Mouse (Mus musculus): ENCODE data around the gene Aqp3.

The Aqp3 gene

DNA sequence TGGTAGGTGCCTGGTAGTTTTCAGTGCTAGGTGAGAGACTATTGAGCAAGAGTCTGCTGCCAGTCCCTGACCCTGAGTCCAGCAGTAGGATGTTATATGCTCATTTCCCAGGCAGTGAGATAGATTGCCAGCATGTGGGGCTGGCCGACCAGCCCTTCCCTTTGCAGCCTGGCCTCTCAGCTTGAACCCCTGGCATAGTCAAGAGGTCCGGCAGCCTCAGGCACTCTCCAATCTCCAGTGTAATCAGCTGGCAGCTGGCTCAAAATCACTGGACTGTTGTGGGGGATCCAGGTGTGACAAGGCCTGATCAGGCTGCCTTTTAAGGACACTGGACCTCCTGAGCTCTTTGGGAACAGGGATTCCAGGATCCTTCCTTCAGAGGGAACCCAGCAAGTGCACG lies 34.6 kb downstream of the Aqp3 start:
- no peak for DNase-seq

DNA sequence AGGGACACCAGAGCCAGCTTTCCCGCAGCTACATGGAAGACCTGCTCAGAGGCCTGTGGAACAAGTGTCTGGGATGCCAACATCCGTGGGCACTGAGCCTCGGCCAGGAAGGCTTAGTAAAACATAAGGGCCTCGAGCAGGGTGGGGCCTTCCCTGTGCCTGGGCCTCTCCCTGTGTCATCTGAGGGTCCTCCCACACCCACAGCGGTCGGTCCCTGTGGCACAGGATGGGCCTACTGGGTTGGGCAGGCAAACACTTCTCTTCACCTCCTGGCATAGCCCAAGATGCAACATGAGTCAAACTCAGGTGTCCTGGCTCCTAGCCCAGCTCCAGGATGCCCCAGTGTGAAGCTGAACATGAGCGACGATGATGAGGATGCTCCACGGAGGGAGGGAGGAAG lies 40.6 kb downstream of the Aqp3 start:
- peak; percentile 43 to 50 for DNase-seq

DNA sequence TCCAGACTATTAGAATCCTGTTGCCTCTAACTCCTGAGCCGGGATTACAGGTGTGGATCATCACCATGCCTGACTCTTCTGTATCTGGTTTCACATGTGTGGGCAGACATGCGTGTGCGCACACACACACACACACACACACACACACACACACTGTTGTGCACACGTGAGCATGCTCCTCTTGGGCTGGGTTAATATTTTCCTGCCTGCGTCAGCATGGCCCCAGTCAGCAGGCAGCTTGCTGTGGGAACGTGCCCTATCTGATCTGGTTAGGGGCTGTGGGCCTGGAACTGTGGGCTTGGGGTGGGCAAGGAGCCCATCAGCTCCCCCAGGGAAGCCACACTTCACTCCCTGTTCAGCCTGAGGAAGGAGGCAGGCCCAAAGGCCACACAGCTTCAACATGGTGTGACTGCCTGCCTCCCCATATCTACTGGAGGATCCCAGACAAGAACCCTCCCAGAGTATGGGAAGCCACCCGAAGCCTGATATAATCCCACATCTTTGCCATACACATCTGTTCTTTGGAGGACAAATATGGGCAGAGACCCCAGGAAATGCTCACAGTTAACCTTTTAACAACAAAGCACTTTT lies 41.1 kb downstream of the Aqp3 start:
- no peak for DNase-seq

DNA sequence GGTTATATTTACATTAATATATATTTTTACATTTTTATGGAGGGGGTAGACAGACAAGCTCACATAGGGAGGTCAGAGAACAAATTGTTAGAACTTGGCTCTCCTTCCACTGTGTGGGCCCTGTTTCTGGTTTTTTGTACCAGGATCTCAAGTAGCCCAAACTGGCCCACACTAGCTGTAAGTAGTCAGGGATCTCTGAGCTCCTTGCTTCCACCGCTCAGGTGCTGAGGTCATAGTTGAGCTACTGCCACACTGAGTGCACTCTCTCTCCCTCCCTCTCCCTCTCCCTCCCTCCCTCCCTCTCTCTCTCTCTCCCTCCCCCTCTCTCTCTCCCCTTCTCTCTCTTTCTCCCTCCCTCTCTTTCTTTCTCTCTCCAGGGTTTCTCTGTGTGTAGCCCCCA lies 41.7 kb downstream of the Aqp3 start:
- DNase-seq = no peak

DNA sequence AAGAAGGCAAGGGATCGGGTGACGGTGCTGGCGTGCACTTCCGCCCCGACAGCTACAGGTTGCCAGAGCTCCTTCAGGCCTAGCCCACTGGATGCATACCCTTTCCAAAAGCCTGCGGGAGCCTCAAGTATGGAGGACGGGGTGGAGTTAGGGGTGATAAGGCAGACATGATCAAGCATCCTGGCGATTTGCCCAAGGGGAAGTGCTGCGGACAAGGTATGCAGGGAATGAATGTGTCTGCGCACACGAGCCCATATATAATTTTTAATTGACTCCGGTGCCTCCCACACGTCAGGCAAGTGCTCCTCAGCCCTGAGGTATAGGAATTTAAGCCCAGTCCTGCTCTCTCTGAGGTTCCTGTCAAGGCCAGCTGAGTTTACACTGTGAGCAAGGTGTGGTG lies 42.9 kb downstream of the Aqp3 start:
- no peak for DNase-seq

DNA sequence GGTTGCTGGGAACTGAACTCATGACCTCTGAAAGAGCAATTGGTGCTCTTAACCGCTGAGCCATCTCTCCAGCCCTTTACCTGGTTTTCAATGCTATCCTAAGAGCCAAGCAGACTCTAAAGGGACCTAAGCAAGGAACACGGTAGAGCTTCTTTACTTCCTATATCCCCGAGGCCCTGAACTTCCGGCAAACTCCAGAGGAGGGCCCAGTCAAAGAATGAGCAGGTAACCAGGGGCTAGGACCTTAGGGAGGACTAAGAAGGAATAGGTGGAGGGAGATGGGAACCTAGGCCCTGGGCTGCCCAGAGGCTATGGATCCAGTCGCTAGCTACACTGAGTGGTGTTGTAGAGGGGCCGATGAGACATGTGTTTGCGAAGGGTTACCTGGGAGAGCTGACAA lies 46.2 kb downstream of the Aqp3 start:
- DNase-seq = no peak

DNA sequence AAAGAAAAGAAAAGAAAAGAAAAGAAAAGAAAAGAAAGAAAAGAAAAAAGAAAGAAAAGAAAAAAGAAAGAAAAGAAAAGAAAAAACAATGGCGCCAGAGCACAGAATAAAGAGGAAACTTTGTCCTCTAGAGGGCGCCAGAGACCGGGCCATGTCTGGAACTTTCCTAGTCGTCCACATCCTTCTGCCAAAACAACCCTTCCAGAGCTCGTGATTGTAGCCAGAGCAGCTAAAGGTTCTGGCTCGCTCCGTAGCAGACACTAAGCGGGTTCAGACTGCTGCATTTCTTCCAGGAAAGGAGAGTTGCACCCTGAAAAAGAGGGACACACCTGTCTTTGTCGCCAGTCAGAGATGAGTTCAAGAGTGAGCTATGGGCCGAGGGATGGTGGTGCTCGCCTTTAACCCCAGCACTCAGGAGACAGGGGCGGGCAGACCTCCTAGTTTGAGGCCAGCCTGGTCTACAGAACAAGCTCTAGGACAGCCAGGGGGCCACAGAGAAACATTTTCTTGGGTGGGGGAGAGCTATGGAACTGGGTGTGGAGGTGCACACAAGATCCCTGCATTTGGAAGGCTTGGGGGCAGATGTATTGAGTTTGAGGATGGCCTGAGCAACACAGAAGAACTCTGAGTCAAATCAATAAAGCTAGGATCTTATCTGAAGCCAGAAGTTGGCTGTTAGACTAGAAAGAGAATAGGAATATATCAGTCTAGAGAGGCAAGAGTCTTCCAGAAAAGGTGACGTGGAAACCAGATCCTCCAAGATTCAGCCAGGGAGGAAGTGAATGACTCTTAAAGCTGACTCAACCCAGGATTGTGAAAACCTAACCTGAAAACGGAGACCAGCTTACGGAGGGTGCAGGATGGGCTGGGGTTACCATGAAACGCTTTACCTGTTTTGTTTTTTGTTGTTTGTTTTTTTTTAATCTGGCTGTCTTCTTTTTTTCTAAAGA lies 47.0 kb downstream of the Aqp3 start:
- DNase-seq = peak; percentile 85 to 91

DNA sequence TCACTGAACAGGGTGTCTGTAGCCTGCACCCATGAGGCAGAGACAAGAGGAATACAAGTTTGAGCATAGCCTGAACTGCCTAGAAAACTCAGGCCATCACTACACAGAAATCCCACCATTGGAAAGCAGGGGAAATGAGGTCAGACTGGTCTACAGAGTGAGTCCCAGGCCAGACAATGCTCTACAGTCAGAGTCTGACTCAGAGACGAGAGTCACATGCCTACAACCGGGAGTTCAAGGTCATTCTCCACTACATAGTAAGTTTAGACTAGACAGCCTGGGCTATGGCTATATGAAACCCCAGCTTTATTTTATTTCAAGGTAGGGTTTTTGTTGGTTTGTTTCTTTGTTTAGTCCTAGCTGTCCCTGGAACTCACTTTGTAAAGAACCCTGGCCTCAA lies 49.1 kb downstream of the Aqp3 start:
- DNase-seq = no peak

DNA sequence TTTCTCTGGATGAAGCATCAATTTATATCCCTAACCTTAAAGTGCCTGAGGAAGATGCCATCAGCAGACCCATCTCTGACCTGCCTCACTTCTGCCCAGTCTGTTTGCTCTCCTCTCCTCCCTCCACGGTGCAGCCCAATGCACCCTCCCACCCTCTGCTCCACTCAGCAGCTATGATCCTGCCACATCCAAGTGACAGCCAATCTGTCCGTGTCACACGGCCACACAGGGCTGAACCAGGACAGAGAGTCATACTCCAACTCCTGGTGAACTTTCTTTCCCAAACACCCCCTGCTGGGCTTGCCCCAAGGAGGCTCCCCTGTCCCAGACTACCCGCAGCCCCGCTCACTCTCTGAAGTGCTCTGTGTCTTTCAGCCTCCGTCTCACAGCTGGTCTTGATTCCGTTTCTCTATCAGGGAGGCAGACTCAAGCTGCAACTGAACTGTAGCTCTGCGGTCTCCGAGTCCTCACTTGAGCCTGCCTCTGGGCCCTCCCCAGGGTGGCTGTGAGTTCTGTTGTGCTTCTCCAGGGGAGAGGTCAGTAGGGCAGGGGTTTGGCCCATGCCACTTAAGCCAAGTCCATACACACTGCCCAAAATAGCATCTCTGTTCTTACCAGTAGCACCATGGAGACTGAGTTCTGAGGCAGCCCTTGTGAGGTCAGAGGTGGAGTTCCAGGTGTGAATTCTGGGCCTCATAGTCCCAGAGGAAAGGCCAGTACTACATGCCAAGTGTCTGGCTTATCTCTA lies 50.3 kb downstream of the Aqp3 start, which contains the start of gene Aqp7:
Gene Aqp7 (minus strand): TSS at position 616 of the 748 bp plus-strand sequence.
- no peak for DNase-seq

DNA sequence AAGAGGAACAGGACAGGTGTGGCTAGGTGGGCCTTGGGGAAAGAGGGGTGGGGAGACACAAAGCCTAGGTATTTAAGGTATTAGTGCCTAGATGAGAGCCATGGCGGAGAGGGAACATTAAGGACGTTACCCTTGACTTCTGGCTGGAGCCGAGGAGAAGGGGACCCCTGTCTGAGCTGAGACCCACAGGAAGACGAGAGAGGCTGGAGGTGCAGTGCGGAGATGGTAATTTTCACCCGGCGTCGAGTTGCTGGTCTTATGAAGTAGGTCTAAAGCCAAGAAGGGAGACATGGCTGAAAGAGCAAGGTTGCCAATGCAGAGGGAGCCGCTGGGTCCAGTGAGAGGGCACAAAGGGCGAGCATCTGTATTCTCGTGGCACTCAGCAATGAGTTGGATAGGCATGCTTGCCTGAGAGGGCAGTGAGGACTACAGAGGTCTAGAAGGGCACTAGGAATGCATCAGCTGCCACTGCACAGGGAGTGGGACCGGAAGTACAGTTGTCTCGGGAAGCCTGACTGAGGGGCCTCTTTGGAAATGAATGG lies 51.7 kb downstream of the Aqp3 start:
- DNase-seq = no peak

DNA sequence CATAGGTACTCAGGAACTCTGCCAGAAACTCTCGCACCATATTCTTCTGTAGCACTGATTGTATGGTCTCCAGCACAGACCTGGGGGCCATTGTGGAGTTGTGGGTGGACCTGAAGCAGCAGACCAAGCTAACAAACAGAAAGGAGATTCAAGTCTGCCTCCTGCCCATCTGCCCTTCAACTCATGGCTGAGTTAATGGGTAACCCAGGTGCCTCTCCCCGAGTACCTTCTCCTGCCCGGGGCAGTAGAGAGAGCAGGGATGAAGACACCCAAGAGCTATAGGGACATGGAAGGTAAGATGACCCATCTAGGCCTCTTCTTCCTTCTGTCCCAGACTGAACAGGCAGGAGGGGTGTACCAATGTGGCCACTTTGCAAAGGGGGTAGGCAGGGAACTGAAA lies 52.7 kb downstream of the Aqp3 start:
- no peak for DNase-seq

DNA sequence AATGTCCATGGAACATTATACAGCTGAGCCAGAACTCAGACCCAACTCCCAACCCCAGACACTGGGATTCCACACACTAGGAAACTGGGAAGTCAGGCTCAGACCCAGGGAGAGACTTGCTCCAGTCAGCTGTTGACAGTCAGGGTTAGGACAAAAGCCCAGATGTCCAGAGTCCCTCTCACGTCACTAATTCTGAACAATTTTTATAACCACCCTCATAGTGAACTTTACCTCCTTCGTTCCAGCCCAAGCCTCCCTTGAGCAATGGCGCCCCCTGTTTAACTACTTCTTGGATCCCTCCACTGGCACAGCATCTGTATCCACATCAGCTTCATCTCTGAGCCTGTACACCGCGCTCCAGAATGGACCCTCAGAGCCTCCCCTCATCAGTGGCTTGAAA lies 54.0 kb downstream of the Aqp3 start:
- DNase-seq = no peak

DNA sequence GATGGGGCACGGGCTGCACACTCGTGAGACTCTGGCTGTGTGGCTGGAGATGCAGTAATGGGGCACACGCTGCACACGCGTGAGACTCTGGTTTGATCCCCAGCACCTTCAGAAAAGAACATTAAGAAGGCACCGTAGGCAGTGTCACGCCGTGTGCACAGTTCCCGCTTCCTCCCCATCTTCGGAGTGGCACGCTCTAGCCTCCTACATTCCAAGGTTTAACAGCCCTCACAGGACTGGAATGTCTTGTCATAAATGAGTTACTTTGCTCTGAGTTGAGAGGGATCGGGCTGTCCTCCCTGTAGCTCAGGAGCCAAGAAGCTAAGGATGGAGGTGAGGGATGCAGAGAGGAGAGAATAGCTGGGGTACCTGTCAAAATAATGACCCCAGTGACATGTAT lies 55.1 kb downstream of the Aqp3 start:
- DNase-seq = no peak
